Mouse (Mus musculus) G1E (cell line): ENCODE measurements around the gene Pla2g6. TPM values are rescaled to one million over a fixed set of nuclear protein-coding genes. Genes with fewer than 3 reads are reported as not detected.

Experiments used
- ATAC-seq: 2 replicates; pipeline ENCODE4 v1.8.0; 2016; ENCODE audit warnings: mild to moderate bottlenecking; ENCODE audit not compliant: insufficient number of reproducible peaks, poor library complexity, low FRiP score, severe bottlenecking; ENCODE audit errors: extremely low read depth
- DNase-seq: peaks from one replicate; pipeline ENCODE4 v3.0.0; 2012; ENCODE audit warnings: low spot score
- H3K27me3 ChIP-seq: 2 replicates; pipeline ENCODE4 v1.6.1; 2012; ENCODE audit warnings: mild to moderate bottlenecking, low read length, inconsistent platforms; ENCODE audit not compliant: insufficient read depth
- H3K36me3 ChIP-seq: replicated peaks from 2 replicates; pipeline ENCODE3; 2012; ENCODE audit warnings: mild to moderate bottlenecking, inconsistent platforms
- H3K4me1 ChIP-seq: 2 replicates; pipeline ENCODE4 v1.6.1; 2012; ENCODE audit warnings: low read depth, low read length, inconsistent platforms, mixed read lengths; ENCODE audit not compliant: insufficient read depth
- H3K4me3 ChIP-seq: 2 replicates; pipeline ENCODE4 v1.5.1; 2012; ENCODE audit warnings: low read depth, mild to moderate bottlenecking, inconsistent platforms, low read length, moderate library complexity, mixed read lengths
- H3K9me3 ChIP-seq: replicated peaks from 2 replicates; pipeline ENCODE4 v1.6.1; 2012; ENCODE audit warnings: inconsistent platforms
- CTCF ChIP-seq: IDR thresholded peaks from 2 replicates; pipeline ENCODE4 v1.5.1; 2012; ENCODE audit warnings: low read depth, low read length, inconsistent platforms, mixed read lengths
- GATA1 ChIP-seq: IDR thresholded peaks from 2 replicates; pipeline ENCODE4 v1.6.1; 2012; ENCODE audit warnings: borderline replicate concordance, low read length, inconsistent platforms, mixed read lengths
- GATA2 ChIP-seq: IDR thresholded peaks from 2 replicates; pipeline ENCODE4 v1.6.1; 2012; ENCODE audit warnings: low read depth, low read length, inconsistent platforms, borderline replicate concordance
- POLR2AphosphoS5 ChIP-seq: IDR thresholded peaks from 2 replicates; pipeline ENCODE4 v1.6.1; 2012; ENCODE audit warnings: low read depth, low read length, inconsistent platforms; ENCODE audit not compliant: insufficient replicate concordance
- TAL1 ChIP-seq: conservative IDR thresholded peaks from 2 replicates; pipeline ENCODE4 v1.6.1; 2012; ENCODE audit warnings: low read depth, low read length, inconsistent platforms, mixed read lengths
- polyA plus RNA-seq: library from polyadenylated mRNA; stranded (reverse); fragments of >175 nt; gene quantifications from 2 replicates; pipeline ENCODE4 v1.2.3, GENCODE M21; 2012
- total RNA-seq, 2 experiments: library from RNA; stranded (forward) in 1 of 2; stranded (reverse) in 1 of 2; fragments of 200-1000 nt in 1 of 2; fragments of >200 nt in 1 of 2; fragmentation: Nextera tagmentation in 1 of 2; gene quantifications; 2 replicates each; pipeline ENCODE4 v1.2.3; 2014 to 2017

Pla2g6 gene
- total and polyA plus RNA-seq, 3 experiments: 6.5 to 26.4 (median 24.5) TPM

DNA sequence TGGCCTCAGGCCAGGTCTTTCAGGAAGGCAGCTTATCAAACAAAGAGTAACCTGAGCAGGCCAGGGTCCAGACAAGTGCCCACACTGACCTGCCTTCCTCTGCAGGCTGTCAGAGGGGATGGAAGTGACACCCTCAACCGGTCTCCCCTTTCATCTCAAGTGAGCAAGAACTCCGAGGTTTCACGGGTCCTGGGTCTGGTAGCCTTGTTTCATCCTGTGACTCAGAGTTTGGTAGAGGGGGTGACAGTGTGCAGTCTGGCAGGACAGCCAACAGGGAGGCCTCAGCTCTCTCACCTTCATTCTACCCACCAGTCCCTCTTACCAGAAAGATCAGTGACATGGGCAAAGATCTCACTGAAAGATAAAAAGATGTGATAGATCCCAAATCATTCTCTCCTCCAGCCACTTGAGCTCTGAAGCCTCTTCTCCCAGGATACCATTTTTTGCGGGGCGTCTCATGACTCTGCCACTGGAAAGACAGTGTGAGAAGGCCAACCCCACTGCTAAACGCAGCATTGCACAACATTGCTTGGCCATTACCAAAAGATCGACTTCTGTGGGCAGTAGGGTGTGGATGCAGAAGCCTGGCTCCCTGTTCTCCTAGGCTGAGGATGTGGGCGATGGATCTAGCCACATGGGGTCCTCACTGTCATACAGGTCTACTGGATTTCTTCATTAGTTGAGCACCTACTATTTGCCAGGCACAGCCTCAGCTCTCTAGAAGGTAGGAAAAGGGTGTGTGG, 18.0 kb upstream of the Pla2g6 start, which contains the start of gene Maff:
Gene Maff (plus strand): TSS at position 571 of the 743 bp plus-strand sequence.
- peaks cover 15% of the 10 kb centered on the region for H3K36me3 ChIP-seq
- H3K4me3 ChIP-seq: peak within 1 kb of the TSS; percentile 91
- no peak for ATAC-seq
- H3K4me1 ChIP-seq: peaks cover 64% of the 10 kb centered on the region
- peaks cover 14% of the 10 kb centered on the region; the same call in 1 of the 2 replicates for H3K27me3 ChIP-seq
- TF ChIP-seq TAL1 (no peak), GATA2 (no peak), POLR2AphosphoS5 (no peak), GATA1 (no peak), CTCF (no peak)
- H3K9me3 ChIP-seq: no peaks in the 10 kb centered on the region
- no peak for DNase-seq

DNA sequence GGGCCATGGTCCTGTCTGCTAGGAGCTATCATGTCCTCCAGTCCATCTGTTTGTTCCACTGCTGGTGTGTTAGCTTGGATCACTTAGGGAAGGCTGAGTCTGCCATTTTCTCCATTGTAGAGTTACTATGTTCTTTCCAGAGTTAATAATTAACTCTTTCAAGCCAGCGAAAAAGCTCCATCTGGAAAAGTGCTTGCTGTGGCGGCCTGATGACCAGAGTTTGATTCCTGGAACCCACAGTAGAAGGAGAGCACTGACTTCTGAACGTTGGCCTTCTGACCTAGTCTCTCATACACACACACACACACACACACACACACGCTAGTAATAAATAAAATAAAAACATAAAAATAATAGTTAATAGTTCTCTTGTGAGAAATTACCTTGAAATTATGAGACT, 16.4 kb upstream of the Pla2g6 start:
- no peak overlapping the region for H3K4me3 ChIP-seq
- no peak for TF ChIP-seq TAL1
- TF ChIP-seq CTCF: no peak
- TF ChIP-seq GATA1: no peak
- no peak for TF ChIP-seq GATA2
- TF ChIP-seq POLR2AphosphoS5: no peak
- no peak for ATAC-seq
- H3K9me3 ChIP-seq: no peaks in the 10 kb centered on the region
- no peak for DNase-seq
- peaks cover 50% of the 10 kb centered on the region for H3K4me1 ChIP-seq
- H3K27me3 ChIP-seq: peaks cover 14% of the 10 kb centered on the region
- peaks cover 2% of the 10 kb centered on the region for H3K36me3 ChIP-seq

DNA sequence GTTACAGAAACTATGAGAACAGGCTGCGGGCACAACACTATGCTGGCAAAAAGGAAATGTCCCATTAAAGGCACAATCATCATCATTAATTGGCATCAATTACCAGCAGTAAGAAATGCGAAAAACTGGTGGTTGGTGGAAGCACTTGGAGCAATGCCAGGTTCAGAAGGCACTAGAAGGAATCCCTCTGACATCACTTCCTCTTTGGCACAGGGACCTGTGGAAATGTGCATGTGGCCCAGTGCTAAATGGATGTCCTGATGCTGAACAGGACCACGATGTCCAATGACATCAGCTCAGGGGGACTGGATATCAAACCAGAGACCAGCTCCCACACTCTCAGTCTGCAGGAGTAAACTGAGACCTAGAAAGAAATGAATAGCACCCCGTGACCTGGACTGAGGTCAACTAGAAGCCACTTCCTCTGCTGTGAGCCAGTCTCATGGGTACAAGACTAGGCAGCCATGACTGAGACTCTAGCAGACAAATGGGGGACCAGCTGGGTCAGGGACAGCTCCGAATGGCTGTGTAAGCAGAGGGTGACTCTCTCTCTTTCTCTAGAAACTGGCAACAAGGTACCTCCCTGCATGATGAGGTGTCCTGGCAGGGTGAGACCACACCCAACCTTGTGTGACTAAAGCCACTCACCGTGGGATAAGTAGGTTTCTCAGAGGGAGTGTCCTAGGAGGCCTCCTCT, 14.6 kb upstream of the Pla2g6 start:
- TF ChIP-seq POLR2AphosphoS5 (no peak), GATA2 (no peak), CTCF (no peak), TAL1 (no peak)
- no peak for ATAC-seq

DNA sequence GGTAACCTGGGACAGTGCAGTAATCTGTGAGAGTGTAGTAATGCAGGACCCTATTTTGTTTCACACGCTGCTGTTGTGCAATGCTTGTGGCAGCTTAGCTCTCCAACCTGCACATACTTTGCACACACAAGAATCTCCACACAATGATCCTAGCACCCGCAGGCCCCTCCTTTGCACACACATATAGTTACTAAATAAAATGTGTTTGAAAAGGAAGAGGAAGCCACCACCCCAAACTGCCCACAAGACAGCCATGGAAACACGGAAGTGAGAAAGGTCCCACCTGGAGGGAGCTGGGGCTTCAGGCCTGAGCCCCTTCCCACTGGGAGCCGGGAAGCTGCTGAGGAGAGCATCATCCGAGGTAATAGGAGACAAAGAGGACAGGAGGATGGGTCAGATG, 10.8 kb upstream of the Pla2g6 start:
- DNase-seq (no peak), ATAC-seq (no peak)
- no peaks in the 10 kb centered on the region for H3K9me3 ChIP-seq
- no peak overlapping the region for H3K4me3 ChIP-seq
- TF ChIP-seq POLR2AphosphoS5 (no peak), TAL1 (no peak), CTCF (no peak), GATA1 (no peak), GATA2 (no peak)
- no peaks in the 10 kb centered on the region for H3K36me3 ChIP-seq
- peaks cover 6% of the 10 kb centered on the region for H3K27me3 ChIP-seq
- H3K4me1 ChIP-seq: peaks cover 32% of the 10 kb centered on the region

More for the DNA sequence above, 14.6 kb upstream of the Pla2g6 start:
- Histone ChIP-seq H3K36me3 (no peaks in the 10 kb centered on the region), H3K4me3 (no peak overlapping the region), H3K27me3 (peaks cover 18% of the 10 kb centered on the region), H3K9me3 (no peaks in the 10 kb centered on the region), H3K4me1 (peaks cover 32% of the 10 kb centered on the region)
- DNase-seq: no peak

DNA sequence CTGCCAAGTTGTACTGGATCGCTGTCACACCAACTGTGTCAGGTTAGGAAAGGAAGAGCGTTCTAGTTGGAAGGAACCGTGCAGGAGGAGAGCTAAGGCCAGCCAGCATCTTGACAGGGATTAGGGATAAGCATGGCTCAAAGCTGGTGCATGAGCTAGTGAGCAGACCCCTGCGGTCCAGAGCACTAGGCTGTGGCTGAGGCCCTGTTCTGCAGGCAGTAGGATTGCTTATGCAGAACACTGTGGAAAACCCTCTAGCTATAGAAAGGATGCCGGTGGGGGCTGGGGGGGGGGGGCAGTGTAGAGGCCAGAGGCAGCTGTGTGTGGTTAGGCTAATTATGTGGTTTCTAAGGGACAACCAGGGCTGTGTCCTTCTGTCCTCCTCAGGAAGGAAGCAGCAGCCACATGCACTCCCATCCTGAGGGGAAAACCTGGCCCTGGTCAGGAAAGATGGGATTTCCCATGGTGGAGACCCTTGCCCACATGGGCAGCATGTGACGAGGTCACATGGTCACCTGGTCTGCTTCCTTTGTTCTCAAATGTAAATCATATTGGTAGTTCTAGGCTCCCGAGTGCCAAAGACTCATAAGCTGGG, 7.0 kb upstream of the Pla2g6 start:
- DNase-seq (no peak), ATAC-seq (no peak)
- H3K27me3 ChIP-seq: peaks cover 6% of the 10 kb centered on the region
- H3K9me3 ChIP-seq: no peaks in the 10 kb centered on the region
- H3K4me3 ChIP-seq: peak overlapping the region; percentile 21; the same call in 1 of the 2 replicates
- H3K4me1 ChIP-seq: peaks cover 32% of the 10 kb centered on the region
- H3K36me3 ChIP-seq: no peaks in the 10 kb centered on the region
- TF ChIP-seq GATA2: no peak
- TF ChIP-seq CTCF: no peak
- no peak for TF ChIP-seq GATA1
- TF ChIP-seq POLR2AphosphoS5: no peak
- no peak for TF ChIP-seq TAL1

DNA sequence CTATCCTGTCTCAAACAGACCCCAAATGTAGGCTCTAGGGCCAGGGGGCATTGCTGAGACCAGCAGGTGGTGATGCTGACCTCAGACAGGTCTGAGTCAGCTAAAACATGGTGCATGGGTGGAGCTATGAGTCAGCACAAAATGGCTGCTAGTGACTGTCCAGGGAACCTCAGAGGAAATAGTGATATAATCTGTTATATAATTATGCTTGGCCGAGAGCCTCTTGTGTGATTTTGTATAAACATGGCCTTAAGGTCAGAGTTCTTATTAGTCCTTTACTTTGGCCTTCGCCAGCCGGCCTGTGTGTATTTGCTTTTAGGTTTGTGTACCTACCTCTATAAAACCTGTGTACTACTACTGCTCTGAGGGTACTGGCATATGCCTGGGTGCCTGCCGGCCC, 5.2 kb upstream of the Pla2g6 start:
- TF ChIP-seq POLR2AphosphoS5 (no peak), CTCF (no peak)
- Histone ChIP-seq H3K9me3 (no peaks in the 10 kb centered on the region), H3K4me1 (peaks cover 41% of the 10 kb centered on the region), H3K4me3 (no peak overlapping the region), H3K27me3 (no peaks in the 10 kb centered on the region; the same call in 1 of the 2 replicates), H3K36me3 (no peaks in the 10 kb centered on the region)
- ATAC-seq (peak; percentile 40; the same call in 1 of the 2 replicates), DNase-seq (no peak)
